Comparison of ENCODE assay signal across 13 mouse cellular contexts in the genomic region with DNA sequence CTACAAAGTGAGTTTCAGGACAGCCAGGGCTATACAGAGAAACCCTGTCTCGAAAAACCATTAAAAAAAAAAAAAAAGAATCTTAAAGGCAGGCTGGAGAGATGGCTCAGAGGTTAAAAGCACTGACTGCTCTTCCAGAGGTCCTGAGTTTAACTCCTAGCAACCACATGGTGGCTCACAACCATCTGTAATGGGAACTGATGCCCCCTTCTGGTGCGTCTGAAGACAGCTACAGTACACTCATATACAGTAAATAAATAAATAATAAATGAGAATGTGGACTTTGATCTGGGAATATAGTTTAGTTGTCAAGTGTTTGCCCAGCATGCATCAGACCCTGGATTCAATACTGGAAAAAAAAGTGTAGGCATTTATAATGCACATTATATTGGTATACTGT. TPM values are rescaled to one million over a fixed set of nuclear protein-coding genes. Genes with fewer than 3 reads are reported as not detected.
"Had no signal": no experiment of that assay in that cellular context is flagged by ENCODE, and none has a peak within 500 bp of the region (broad histone marks: within the 10 kb centered on the region; RNA-seq: fewer than 3 reads in every experiment).

No protein-coding gene starts in this region.

RNA-seq across cellular contexts. Expression of a gene that starts 3.5 kb away (rescaled TPM):
- total RNA-seq: left cerebral cortex, adult 2 months; left cerebral cortex, postnatal 10 days; left cerebral cortex, postnatal 36 days; liver, adult 2 months; monocyte, adult 5-6 weeks; neutrophil, adult 5-6 weeks had no signal
- polyA plus RNA-seq: kidney, embryonic 16.5 days; limb, embryonic 11.5 days; liver, adult 2 months; liver, embryonic 13.5 days; midbrain, embryonic 12.5 days; myocyte; neural tube, embryonic 13.5 days; stomach, embryonic 15.5 days had no signal
